Mouse (Mus musculus): ENCODE measurements at regions not wholly inside any gene's neighbourhood (a gene's known extent, or its start where the extent isn't known, plus 50 kb on each side); places are given as distances from the start of the nearest gene placed in this dataset.
A peak's percentile ranks its signal among the peaks of the same experiment; 100 is the strongest.

GRCm38 (mm10) chr17:14497086-14497485 is 196.9 kb downstream of the Thbs2 start:
- DNase-seq (ENCODE audit: low read depth): no peak

- no peak for DNase-seq (ENCODE audit: low read depth)
Observed at GRCm38 (mm10) chr17:14493751-14494320, 200.2 kb downstream of the Thbs2 start.

DNA sequence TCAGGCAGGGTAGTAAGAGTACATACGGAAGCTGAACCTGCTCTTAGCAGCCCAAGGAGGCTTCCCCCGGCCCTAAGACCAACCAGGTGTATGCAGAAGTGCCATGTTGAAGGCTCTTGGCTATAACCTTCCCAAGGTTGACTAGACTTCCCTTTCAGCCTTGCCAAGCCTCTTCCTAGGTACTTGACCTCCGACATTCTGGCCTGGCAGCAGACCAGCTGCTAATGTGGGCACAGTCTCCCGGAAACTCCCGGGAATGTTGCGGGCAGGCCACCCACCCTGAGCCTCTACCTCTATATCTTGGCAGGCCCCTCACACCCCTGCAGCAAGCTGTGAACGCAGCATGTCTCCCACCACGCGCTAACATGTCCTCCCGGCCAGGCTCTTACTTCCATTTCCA is 201.1 kb downstream of the Thbs2 start:
- no peak for DNase-seq (ENCODE audit: low read depth)

- DNase-seq (ENCODE audit: low read depth): no peak
Observed at GRCm38 (mm10) chr17:14481746-14482145, 202.4 kb downstream of the Smoc2 start.

- no peak for DNase-seq (ENCODE audit: low read depth)
Observed at GRCm38 (mm10) chr17:14478938-14479505, 199.7 kb downstream of the Smoc2 start.

DNA sequence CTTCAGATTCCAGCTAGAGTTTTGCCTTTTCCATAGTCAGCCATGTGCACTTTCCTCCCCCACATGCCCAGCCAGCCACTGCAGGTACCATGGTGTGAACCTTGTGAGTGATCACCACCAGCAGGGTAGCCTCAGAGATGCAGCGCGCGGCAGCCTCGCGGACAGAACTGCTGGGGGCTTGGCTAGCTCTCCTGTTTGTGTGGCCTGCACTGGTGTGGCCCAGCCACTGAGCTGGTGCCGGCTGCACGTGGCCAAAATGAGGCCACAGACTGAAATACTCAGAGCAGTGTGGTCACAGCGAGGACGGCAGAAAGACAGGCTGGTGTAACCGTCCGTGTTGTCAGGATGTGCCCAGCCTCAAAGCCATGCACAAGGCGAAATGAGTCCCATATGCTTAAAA is 197.4 kb downstream of the Smoc2 start:
- no peak for DNase-seq (ENCODE audit: low read depth)

GRCm38 (mm10) chr17:14475778-14476647 is 196.7 kb downstream of the Smoc2 start:
- DNase-seq (ENCODE audit: low read depth): no peak

DNA sequence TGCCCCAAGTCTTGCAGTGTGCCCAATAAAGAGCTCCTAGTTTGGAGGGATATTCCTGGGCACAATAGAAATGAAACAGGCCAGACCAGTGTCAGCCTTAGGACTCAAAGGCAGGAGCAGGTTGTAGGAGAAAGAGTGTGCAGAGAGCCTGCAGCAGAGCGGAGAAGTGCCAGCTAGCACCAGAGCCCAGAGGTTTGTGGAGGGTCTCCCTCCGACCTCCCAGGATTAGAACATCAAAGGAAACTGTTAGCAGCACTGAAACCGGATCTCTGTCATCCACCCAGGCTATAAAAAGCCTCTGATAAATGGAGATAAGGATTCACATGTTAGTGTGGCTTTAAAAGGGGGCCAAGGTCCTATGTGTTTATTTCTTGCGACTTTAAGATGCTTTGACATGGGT is 196.0 kb downstream of the Smoc2 start:
- DNase-seq (ENCODE audit: low read depth): no peak

DNA sequence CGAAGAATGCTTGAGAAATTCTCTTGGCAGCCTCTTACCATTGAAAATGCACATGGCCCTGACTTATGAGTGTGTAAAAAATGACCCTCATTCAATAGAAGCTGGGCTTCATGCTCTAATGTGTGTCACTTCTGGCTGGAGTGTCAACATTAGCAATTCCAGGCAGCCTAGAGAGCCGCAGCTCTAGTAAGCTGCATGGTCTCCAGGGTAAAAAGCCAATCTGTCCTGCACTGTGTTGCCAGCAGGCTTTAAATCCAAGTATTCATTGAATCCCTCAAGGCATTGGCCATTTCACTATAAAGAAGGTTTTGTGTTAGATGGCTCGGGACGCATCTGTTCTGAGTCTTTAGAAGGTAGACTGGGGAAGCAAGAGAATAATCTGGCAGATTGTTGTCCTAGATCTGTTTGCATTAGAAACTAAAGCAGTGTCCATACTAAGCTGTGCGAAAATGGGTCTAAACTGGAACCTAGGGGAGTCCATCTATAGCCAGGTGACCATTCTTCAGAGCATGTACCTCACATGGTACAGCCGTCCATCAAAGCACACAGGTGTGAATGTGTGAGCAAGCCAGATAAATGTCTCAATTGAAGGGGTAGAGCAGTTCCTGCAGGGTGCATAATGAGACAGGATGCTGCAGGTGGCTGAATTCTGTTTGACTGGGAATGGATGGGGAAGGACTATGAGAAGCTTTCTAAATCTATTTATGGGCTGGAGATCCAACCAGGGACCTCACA is 189.6 kb downstream of the Smoc2 start:
- no peak for DNase-seq (ENCODE audit: low read depth)

GRCm38 (mm10) chr17:14455251-14455743 is 176.0 kb downstream of the Smoc2 start:
- peak; percentile 94 for DNase-seq (ENCODE audit: low read depth)
